Mouse (Mus musculus) frontal cortex, postnatal 10 days (tissue): ENCODE data around the gene Commd6.

Source experiments
- DNase-seq, 2 experiments: peaks; one replicate each; pipeline ENCODE4 v3.0.0; 2022; ENCODE audit warnings: low spot score in 2 of 2, mixed read lengths in 1 of 2

Commd6 gene

DNA sequence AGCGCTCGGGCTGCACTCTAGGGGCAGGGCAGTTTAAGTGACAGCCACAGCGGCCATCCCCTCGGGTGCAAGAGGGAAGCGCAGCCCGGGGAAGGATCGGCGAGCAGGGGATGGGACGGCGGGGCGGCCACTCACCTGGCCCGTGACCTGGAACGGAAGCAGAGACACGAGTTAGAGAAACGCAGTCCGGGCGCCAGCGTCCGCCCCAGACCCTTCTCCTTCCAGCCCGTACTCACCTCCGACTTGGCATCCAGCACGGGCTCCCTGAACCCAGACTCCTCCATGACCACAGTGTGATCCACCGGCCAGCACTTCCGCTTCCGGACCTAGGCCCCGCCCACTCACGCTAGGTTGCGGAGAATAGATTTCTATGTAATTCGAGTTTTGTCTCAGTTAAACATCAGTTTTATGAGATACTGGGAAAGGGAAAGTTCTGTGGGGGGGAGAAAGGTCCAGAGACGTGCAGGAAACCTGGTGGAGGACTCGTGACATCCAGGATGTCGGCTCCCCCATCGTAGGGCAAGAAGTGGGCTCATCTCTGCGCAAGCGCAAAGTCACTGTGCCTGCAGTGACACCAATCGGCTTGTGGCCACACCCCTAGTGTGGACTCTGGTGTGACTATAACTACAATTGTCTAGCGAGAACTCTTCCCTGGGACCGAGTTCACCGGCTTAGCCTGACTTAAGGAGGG, at the start of gene Commd6:
Gene Commd6, minus strand, starts transcription at position 534 of the 691 bp plus-strand sequence.
- DNase-seq, result peak; percentile 85 to 87

DNA sequence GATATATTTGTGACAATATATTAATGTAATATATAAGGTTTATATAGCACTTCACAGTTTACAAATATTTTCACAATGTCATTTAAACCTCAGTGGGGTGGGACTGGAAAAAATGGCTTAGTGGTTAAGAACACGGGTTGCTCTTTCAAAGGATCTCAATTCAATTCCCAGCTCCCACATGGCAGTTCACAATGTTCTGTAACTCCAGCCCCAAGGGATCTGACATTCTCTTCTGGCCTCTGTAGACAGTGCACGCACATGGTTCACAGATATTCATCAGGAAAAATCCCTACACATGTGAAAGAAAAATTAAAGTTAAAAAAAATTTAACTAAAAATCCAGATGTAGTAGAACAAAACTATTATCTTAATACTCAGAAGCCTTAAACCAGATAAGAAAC, 47.9 kb upstream of the Commd6 start:
- DNase-seq, result no peak

DNA sequence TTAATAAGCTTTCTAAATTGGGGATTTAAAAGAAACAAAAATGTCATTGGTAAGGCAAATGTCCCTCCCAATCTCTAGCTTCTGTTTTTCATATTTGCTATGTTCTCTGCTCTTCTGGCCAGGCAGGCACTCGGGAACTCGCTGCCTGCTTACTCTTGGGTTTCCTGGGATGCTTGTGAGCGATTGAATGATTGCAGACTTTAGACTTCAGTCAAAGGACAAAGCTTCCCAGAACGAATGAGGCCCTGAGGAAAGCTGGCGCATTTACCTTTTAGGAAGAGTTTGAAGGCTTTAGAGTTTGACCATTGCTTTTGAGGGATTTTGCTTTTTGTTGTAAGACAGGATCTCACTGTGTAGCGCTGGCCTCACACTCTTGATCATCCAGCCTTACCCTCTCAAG, 47.2 kb upstream of the Commd6 start:
- no peak for DNase-seq

DNA sequence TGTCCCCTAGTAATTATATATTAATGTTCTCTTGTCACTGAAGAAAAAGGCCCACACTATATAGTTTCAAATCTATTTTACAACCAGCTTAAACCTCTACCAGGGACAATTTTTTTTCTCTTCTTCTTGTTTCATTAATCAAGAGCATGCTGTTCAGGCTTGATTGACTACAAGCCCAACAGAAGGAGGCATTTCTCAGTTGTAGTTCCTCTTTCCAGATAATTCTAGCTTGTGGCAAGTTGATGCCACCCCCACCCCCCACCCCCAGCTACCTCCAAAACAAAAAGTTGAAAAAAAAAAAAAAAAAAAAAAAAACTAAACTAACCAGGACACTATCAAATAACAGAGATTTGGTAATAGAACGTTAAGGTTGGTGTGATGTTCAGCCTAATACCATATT, 31.7 kb upstream of the Commd6 start:
- DNase-seq, result no peak

DNA sequence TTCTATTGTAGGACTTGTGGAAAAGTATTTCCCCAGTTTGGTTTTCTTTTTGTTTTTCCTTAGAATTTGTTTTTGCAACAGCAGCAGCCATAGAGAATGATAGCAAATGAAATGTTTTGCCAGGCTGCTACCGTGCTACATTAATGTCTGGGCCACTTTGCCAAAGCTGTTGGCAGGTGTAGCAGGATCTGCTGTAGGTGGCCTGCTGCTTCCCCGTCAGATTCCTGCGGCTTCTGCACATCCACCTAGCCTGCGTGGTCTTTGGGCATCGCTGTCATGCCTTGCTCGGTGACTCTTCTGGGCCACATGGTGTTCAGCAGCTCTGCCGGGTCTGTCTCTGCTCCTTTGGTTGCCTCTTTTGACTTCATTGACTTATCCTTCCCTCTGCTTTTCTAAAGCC, 28.1 kb upstream of the Commd6 start:
- no peak for DNase-seq

DNA sequence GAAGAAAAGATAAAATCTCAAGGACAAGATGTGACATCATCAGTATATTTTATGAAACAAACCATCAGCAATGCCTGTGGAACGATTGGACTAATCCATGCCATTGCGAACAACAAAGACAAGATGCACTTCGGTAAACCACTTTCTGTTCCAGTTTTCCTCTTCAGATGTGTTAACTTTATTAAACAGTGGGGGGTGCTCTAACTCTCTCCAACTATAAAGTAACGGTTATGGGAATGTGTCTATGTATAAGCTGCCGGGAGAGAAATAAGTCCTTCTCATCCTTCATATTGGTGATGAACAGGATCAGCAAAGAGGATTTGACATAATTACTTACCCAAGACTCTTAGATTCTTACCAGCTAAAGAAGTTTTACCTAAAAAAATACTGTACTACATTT, 26.1 kb upstream of the Commd6 start:
- no peak for DNase-seq

DNA sequence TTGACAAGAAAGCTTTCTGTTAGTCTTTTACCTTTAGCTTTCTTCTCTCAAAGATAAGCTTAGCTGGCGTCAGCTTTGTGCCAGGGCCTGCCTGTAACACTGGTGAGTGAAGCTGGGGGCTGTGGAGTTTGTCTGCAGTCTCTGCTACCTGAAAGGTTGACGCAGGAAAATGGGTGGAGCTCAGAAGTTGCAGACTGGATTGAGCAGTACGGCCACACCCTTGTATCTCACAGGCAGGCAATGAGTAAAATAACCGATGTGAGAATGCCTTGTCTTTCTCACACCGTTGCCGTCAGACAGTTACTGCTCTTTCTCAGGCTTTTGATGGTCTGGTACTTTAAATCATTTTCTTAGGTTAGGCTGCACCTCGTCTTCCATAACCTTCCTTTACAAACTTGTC, 25.6 kb upstream of the Commd6 start:
- no peak for DNase-seq

DNA sequence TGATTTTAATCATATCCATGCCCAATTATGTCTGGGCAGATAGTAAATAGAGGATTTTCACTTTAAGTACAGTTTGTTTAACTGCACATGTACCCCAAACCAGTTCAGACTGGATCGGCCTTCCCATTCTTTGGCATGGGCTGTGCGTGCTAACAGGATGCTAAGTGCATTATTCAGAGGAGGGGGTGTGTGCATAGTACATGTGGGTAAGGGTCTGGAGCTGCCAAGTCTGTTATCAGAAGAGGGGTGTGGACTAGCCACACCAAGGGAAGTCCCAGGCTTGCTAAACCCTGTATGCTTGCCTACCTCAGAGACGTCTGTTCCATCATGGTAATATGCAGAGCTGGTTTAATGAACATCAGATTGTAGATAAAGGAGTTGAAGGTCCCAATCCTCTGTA, 23.8 kb upstream of the Commd6 start:
- DNase-seq, result no peak

DNA sequence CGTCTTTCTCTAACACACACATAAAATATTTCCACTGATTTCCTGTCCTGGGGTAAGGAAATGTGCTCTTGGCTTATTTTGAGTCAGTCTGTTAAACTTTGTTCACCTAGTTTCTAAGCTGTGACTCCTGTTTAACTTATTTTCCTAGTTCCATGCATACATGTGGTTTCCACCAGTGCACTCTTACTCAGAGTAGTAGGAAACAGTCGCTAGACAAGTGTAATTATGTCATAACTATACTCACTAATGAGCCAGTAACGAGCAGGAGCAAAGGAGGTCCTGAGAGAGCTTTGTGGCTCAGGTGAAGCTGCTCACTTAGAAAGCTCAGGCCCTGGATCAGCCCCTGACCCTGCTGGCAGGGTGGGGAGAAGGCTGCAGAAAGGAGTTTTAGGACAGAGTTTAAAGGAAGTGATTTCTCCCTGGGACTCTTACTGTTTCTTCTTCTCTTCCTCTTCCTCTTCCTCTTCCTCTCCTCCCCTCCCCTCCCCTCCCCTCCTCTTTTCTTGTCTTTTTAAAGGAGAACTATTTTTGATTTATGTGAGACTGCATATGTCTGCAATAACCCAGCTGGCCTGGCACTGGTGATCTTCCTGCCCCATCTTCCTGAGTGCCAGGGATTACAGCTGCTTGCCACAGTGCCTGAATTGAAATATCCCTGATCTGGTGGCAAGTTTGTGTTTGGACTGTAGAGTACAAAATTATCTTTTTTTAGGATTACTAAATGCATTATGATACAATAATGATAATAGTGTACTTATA, 21.3 kb upstream of the Commd6 start:
- DNase-seq, result no peak

DNA sequence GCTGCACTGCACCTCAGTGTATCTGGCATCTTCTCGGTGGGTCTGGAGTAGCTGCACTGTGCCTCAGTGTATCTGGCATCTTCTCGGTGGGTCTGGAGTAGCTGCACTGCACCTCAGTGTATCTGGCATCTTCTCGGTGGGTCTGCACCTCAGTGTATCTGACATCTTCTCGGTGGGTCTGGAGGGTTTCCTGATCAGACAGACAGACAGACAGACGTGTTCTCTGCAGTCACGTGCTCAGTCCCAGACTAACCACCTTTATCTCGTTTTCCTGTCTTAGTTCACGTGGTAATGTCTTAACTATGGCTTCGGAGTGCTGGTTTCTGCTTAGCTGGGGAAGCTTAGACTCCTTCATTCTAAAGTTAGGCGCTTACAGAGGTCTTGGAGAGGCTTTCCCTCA, 15.8 kb upstream of the Commd6 start:
- DNase-seq, result no peak

DNA sequence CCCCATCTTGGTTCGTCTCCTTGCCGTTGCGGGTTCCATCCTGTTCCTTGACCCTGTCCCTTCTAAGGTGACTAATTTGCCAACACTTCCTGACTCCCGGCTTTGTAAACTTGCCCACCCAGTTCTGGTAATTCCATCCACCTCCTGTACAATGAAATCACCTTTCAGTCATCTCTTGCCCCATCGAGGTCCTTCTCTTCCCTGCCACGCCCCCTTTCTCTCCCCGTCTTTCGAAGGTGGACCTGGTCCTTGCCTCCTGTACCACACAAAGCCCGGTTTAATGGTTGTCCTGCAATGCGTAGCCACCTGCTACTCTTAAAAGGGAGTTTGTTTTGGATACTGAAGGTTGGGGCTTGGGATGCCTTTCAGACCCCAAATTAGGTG, 14.0 kb upstream of the Commd6 start:
- no peak for DNase-seq

DNA sequence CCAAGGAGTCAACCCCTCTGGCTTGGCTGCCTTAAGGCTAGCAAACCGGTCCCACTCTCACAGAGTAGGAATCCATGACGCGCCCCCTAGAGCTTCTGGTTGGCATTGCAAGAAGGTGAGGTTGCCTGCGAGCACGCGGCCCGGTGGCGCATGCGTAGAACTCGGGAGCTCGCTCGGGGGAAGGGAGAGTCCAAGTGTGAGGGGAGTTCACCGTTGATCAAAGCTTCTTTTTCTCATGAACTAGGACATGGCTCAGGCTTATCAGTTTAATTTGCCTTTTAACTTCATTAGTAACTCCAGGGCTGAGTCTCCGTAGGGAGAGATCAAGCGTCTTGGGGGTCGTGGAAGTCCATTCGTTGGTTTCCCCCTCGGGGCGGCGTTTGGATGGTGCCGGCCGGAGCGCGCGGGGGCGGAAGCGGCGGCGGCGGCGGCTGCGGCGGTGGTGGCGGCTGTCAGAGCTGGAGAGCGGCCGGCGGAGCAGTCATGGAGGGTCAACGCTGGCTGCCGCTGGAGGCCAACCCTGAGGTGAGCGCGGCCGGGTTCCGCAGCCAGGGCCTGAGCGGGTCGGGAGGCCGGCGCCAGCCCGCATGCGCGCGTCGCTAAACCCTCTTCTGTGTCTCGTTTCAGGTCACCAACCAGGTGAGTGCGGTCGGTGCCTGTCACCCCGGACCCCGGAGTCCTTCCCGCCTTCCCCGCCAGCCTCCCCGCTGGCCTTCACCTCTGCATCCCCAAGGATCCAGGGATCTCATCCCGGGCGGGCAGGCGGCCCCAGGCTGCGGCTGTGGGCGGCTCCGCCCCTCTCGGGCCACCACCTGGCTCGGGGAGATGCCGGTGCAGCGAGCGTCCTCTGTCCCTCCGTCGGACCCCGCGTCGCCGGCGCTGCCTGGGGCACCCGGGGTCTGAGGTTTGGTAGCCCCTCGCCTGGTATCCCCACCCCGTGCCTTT, 13.4 kb upstream of the Commd6 start, which contains the start of gene Uchl3:
Gene Uchl3, plus strand, starts transcription at position 387 of the 945 bp plus-strand sequence.
- peak; percentile 86 to 96 for DNase-seq

DNA sequence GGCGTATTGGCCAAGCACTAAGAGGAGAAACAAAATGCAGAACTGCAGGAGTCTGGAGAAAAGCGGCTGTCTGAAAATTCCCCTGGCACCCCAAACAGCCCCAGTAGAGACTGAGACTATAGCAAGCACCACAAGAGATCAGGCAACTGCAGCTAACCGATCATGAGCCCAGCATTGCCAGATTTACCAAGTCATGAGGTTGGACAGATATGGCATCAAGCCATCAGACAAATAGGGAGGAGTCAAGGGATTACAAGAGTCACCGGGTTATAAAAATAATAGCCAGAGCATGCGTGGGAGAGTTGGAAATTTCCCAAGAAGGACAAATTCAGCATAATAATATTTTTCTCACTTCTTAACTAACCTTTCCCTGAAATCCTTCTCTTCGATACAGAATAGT, 12.1 kb upstream of the Commd6 start:
- no peak for DNase-seq

DNA sequence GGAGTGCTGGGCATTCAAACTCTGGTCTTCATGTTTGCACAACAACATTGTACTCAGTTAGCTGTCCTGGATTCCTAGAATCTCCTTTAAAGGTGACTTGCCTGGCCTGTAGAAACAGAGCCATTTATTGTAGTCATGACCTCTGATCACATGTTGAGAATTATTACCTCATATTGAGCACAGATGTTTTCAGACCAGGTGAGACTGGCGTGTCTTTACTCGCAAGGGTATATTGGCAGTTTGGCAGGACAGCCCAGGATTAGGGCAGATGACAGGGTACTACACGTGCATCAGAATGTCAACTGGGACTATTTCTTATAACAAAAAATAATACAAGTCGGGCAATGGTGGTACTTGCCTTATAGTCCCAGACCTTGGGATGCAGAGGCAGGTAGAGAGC, 10.1 kb upstream of the Commd6 start:
- DNase-seq, result no peak

DNA sequence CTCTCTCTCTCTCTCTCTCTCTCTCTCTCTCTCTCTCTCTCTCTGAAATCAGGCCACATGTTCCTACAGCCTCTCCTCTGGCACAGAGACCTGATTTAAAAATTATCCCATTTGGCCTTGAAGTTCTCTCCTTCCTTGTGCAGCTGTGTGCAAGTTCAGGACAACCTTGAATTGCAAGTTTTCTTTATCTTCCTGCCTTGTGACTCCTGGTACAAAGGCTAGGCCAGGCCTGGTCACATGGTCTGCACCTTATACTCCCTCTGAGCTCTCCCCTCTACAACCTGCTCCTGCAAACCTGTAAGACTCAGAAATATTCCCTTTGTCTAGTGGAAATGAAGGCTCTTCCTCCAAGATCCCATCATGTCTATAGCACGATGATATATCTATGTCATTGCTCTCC, 4.5 kb upstream of the Commd6 start:
- DNase-seq, result no peak

DNA sequence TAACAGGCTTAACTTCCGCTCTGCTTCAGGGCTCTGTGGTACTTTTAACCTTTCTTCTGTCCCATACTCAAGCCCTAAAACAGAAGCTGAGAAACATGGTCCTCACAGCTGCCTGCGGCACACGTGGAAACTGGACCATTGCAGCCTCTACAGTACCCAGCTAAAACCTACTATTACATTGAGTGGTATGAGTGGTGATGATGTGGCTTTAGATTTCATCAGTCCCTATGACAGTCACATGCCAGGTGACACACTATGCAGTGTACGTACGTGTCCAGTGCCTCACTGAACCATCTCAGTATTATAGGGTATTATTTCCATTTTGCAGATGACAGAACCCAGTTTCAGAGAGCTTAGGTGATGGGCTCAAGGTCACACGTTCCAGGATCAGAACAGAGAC, 3.1 kb downstream of the Commd6 start:
- no peak for DNase-seq

DNA sequence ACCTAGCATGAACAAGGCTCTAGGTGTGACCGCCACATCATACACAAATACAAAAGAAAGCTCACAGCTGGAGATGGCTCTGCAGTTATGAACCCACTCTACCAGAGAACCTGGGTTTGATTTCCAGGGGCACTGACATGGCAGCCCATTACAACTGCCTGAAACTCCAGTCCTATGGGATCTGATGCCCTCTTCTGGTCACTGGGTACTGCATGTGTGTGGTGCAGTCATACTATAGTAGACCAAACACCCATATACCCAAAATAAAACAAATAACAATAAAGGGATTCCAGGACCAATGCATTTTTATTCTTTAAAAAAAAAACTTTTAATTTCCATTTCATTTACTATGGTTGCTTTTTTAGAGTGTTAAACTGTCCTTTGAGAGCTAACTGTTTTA, 4.7 kb downstream of the Commd6 start:
- DNase-seq, result no peak

DNA sequence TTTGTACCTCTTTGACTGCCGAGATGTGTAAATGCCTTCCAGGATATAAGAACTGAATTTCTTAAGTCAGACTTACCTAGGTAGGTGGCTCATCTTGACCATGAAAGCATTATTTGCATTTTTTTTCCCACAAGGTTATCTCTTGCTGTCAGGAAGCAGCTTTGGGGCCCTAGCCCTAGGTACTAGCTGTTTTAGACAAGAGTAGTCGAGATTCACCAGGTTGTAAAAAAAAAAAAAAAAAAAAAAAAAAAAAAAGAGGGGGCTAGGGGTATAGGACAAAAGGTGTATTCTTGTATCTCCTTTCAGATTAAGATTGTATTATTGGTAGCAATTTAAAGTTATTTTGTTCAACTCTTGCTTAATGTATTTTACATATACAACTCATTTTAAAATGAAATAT, 9.9 kb downstream of the Commd6 start:
- no peak for DNase-seq

DNA sequence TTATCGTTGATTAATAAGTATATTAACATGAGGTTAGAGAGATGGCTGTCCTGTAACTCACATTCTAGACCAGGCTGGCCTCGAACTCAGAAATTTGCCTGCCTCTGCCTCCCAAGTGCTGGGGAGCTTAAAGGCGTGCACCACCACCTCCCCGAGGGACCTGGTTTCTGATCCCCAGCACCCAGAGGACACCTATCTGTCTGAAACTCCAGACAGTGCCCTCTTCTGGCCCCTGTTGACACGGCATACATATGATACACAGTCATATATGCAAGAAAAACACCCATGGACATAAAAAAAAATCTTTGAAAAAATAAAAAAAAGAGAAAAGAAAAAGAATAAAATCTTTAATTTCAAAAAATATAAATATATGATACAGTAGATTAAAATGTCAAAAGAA, 22.8 kb downstream of the Commd6 start:
- DNase-seq, result no peak

DNA sequence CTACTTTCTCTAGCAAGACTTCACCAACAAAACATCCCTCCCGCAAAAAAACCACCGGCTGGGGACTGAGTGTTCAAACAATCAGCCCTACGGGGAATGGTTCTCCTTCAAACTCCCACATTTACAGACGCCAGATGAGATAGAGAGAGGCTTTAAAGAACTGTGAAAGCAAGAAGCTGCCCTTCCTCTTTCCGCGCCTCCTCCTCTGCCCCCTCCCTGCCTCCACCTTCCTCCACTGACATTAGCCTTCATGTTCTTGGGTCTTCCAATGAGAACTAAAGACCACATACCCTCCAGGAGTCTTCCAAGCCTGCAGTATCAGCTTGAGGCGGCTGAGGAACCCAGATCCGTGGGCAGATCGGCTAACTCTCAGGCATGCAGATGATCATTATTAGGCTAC, 24.3 kb downstream of the Commd6 start:
- no peak for DNase-seq

DNA sequence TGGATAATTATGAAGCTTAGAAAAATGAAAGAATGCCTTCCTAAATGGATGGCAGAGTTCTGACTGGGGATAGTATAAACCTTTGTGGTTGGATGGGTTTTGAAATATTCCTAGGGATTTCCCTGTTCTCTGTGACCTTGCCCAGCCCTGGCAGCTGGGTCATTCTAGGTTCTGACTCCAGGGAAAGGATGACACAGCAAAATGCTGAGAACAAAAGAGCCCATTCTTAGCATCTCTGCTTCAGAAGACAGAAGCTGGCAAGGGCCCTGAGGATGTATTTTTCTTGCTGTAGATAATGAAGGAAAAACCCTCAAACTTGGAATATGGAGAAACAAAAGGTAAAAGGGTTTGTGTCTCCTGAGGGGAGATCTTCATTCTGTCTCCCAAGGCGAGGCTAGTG, 27.3 kb downstream of the Commd6 start:
- no peak for DNase-seq

DNA sequence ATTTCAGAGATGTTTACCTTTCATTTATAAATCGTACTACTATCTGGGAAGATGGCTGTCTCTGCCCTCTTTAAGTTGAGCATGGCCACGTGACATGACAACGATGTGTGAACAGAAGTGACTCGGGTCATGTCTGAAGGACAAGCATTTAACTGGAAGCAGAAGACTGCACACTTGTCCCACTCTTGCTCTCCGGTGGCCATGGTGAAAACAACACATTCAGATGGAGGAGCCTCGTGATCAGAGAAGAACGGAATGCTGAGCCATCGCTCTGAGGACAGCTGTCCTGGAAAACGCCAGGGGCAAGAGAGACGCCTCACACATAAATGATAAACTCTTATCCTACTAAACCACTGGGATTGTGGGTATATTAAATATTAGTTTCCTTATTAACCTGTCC, 29.8 kb downstream of the Commd6 start:
- DNase-seq, result no peak
